Mouse (Mus musculus): ENCODE data around the gene Zfp867. TPM values are rescaled to one million over a fixed set of nuclear protein-coding genes. Genes with fewer than 3 reads are reported as not detected.

Zfp867 gene
- polyA plus RNA-seq, 1 experiment from 2014 or later = 1.2 TPM

DNA sequence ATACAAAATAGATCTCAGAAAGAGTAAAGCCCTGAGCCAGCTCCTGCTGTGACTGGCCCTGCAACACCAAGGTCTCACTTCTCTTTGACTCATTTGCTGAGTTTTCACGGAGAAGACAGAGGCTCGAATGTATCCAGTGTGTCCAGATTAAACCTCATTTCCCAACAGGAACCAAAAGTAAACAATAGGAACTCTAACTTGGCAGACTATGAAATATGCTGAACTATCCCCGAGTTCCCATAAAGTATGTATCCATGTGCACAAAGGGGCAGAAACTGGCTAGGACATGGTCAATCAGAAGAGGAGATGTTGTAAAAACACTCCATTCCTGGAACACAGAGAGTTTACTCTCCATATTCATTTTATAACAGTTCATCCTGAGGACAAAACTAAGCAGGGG lies 40.0 kb downstream of the Zfp867 start:
- Histone ChIP-seq H3K79me2 (ENCODE audit: inconsistent target) (no peaks in the 10 kb centered on the region), H3K36me3 (ENCODE audit: inconsistent target) (peaks cover 17% of the 10 kb centered on the region; the same call in 1 of the 2 replicates), H3K27ac (no peak overlapping the region), H3K4me3 (ENCODE audit: inconsistent target) (no peak overlapping the region)
- 73% methylated on average over 3 of the region's 3 CpGs for WGBS (ENCODE audit: missing documents)

DNA sequence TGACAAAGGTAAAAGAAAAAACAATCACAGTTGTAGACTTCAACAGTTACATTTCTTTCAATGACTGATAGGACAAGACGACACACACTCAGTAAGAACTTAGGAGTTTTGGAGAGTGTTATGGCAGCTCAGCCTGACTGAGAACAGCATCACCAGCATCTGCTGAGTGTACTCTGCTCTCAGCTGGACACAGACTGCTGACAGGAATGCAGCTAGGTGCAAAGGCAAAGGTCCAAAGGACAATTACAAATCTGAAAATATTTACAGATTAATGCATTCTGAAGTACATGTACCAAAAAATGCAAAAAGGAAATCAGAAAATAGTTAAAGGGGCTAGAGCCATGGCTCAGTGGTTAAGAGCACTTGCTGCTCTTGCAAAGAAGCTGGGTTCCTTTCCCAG lies 42.3 kb downstream of the Zfp867 start:
- H3K27ac ChIP-seq = no peak overlapping the region
- H3K36me3 ChIP-seq (ENCODE audit: inconsistent target) = peaks cover 7% of the 10 kb centered on the region; the same call in 1 of the 2 replicates
- no peak overlapping the region for H3K4me3 ChIP-seq (ENCODE audit: inconsistent target)
- H3K79me2 ChIP-seq (ENCODE audit: inconsistent target) = no peaks in the 10 kb centered on the region
- 100% methylated on average over 1 of the region's 1 CpGs for WGBS (ENCODE audit: missing documents)

DNA sequence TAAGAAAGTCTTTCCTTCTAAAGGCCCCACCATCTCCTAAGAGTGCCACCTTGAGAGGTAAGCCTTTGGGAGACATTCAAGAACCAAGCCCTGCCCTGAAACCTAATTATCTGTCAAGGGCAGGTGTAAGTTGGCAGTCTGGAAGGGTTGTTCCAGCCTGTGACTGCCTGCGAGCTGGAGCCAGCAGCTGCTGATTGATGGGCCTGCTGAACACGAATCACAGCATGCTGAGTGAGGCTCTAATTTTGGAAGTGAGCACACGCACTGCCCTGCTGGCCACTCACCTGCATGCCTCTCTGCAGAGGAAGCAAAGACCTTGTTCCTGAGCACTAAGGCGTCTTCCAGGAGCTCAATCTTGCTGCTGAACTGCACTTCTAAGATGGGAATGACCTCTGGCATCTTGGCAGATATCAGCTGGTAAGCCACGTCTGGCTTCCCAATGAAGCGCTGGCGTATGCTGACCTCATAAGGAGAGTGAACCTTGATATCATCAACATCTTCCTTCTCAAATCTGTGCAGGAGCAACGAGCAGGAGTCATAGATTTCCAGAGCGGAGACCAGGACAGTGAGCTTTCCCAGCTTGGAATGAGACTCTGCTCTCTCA lies 44.1 kb downstream of the Zfp867 start:
- no peak overlapping the region for H3K27ac ChIP-seq
- no peak overlapping the region for H3K4me3 ChIP-seq (ENCODE audit: inconsistent target)
- 93% methylated on average over 9 of the region's 9 CpGs for WGBS (ENCODE audit: missing documents)
- no peaks in the 10 kb centered on the region for H3K79me2 ChIP-seq (ENCODE audit: inconsistent target)
- H3K36me3 ChIP-seq (ENCODE audit: inconsistent target) = peaks cover 7% of the 10 kb centered on the region; the same call in 1 of the 2 replicates

DNA sequence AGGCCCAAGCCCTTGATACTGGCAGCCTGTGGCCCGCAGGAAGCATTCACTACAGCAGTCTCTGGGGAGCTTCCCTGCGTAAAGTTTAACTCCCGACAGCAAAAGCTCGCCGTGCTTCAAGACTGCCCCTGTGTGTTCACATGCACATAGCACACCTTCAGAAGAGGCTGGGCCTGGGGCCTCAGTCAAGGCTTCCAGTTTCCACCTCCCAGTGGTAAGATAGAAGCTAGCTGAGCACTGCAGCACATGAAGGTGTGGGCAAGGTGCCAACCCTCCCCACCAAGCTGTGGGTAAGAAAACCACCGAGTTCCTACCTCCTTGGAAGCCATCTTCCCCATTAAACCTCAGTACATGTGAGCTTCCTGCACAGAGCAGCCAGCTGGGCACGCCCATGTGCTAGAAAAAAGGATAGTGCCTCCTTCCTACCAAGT lies 46.6 kb downstream of the Zfp867 start:
- WGBS (ENCODE audit: missing documents) = 21% methylated on average over 7 of the region's 7 CpGs
- no peak overlapping the region for H3K4me3 ChIP-seq (ENCODE audit: inconsistent target)
- no peak overlapping the region for H3K27ac ChIP-seq
- H3K36me3 ChIP-seq (ENCODE audit: inconsistent target) = peaks cover 7% of the 10 kb centered on the region; the same call in 1 of the 2 replicates
- H3K79me2 ChIP-seq (ENCODE audit: inconsistent target) = no peaks in the 10 kb centered on the region

DNA sequence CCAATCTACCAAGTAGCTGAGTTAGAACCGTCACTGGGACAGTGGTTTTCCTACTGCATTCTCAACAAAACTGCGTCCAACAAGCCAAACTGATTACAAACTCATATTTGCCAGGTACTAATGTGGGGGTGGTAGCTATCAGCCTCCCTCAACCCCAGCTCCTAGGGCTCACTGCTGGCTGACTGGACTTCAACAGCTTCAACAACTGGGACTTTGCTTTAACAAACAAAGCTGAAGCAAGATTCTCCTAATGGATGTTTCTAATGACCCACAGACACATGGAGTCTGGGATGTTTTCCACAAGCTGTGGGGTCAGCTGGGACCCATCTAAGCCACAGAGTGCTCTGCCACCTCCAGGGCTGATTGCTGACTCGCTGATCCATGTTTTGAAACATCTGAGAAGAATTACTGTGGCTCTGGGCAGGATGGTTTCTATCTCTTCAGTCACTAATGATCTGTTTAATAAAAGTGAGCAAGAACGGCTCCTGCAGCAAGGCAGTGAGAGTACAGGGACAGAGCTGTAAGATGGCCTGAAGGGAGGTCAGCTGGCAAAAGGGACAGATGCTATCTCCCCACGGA lies 49.2 kb downstream of the Zfp867 start:
- Histone ChIP-seq H3K79me2 (ENCODE audit: inconsistent target) (no peaks in the 10 kb centered on the region), H3K36me3 (ENCODE audit: inconsistent target) (peaks cover 3% of the 10 kb centered on the region; the same call in 1 of the 2 replicates), H3K27ac (no peak overlapping the region), H3K4me3 (ENCODE audit: inconsistent target) (no peak overlapping the region)
- WGBS (ENCODE audit: missing documents) = 98% methylated on average over 5 of the region's 5 CpGs

DNA sequence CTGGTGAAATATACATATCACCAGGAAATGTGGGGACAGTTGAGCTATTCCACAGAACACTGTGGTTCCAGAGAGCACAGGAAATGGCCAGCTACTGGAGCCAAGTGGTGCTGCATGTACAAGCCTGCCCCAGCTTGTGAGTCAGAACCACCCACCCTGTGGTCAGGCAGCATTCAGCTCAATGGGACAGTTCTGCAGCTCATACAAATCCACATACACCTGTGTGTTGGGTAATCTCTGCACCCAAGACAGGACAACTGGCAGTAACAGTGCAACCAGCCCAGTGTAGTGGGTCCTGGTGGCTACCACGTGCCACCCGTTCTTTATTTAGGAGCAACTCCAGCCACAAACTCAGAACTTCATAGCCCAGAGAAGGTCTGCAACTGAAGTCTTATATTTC lies 50.3 kb downstream of the Zfp867 start:
- no peaks in the 10 kb centered on the region for H3K79me2 ChIP-seq (ENCODE audit: inconsistent target)
- WGBS (ENCODE audit: missing documents) = 9% methylated on average over 2 of the region's 2 CpGs
- H3K4me3 ChIP-seq (ENCODE audit: inconsistent target) = no peak overlapping the region
- H3K27ac ChIP-seq = peak overlapping the region; percentile 41
- no peaks in the 10 kb centered on the region for H3K36me3 ChIP-seq (ENCODE audit: inconsistent target)

DNA sequence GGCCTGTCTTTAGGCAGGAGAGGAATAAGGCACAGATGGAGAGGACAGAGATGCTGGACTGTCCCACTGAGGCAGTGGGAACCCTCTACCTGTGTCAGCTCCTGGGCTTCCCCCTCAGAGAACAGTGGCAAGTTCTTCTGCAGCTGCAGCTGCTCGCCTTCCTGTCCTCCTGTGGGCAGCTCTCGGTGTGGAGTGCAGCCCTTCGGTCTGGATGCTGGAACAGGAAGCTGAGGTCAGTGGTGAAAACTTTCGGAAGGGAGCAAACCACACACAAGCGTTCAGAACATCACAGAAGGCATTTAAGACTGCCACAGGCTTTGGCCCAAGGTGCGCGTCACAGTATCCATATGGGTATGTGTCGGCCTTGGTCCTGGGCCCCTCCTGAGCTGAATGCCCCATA lies 50.8 kb downstream of the Zfp867 start:
- Histone ChIP-seq H3K27ac (peak overlapping the region; percentile 41), H3K79me2 (ENCODE audit: inconsistent target) (no peaks in the 10 kb centered on the region), H3K4me3 (ENCODE audit: inconsistent target) (no peak overlapping the region), H3K36me3 (ENCODE audit: inconsistent target) (no peaks in the 10 kb centered on the region)
- WGBS (ENCODE audit: missing documents) = 10% methylated on average over 8 of the region's 8 CpGs

DNA sequence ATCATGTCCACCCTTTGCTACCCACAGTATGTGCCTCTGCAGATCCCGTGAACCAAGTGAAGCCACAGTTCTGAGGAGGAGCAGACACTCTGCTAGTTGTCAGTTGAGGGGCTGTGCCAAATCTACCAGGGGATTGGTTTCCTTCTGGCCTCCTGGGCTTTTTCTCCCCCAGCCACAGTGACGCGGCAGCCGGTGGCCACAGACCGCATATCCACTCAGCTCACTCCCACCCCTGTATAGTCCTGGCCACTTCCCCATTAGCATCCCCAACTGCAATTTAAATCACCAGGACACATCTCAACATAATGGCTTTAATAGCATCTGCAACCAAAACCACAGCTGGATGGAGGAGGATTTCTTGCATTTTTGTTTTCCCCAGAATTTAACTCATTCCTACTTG lies 53.6 kb downstream of the Zfp867 start:
- Histone ChIP-seq H3K36me3 (ENCODE audit: inconsistent target) (no peaks in the 10 kb centered on the region; the same call in 1 of the 2 replicates), H3K27ac (no peak overlapping the region), H3K4me3 (ENCODE audit: inconsistent target) (no peak overlapping the region), H3K79me2 (ENCODE audit: inconsistent target) (no peaks in the 10 kb centered on the region)
- WGBS (ENCODE audit: missing documents) = 28% methylated on average over 2 of the region's 5 CpGs

DNA sequence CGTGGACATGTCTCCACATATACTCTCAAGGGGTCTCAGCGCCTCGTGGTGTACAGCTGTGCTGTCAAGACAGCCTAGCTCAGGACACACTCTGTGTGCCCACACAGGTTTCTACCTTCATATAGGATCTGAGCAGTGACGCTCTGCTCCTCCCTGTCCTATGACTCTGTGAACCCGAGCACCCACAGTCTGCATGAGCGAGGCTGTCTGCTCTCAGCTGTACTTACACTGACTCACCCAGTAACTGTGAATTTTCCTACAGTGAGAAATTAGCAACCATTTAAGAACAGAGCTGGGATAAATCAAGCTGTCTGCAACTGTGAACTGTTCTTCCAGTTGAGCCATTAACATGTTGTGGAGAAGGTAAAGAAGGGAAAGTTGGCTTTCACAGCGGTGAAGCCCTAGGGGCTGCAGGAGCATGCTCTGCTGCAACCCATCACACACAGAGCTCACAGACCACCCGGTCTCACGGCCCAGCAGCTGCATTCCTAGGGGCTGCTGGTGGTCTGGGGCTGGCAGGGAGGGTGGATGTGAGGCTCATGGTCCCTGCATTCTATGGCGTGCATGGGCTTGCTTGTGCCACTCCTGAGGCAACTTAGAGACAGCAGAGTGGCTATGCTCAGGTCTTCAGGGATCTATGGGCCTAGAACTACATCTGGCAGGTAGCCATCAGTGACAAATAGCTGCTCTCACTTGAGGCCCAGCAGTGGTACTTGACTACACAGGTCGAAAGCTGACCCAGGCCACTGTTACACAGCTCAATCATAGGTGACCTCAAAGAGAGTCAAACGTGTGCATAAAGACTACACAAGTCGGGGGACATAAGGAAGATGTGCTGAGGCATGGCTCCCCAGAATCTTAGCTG lies 59.0 kb downstream of the Zfp867 start:
- WGBS (ENCODE audit: missing documents) = 97% methylated on average over 13 of the region's 13 CpGs
- Histone ChIP-seq H3K4me3 (ENCODE audit: inconsistent target) (no peak overlapping the region), H3K79me2 (ENCODE audit: inconsistent target) (no peaks in the 10 kb centered on the region), H3K36me3 (ENCODE audit: inconsistent target) (no peaks in the 10 kb centered on the region; the same call in 1 of the 2 replicates), H3K27ac (no peak overlapping the region)

DNA sequence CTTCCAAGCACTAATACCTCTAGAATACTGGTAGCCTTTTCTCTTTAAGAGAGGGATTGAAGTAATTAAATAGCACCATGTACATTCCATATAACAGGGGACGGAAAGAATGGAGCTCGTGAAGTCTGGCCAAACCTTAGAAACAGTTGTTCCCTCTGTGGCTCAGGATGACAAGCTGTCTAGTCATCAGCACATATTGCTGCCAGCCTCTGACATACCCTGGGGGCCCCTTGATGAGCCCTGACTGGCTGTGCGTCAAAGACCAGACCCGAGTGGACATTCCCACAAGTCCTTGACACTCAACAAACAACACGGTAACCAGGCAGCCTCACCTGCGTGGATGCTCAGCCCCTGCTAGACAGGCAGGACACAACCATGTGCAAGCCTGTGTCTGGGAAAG lies 60.2 kb downstream of the Zfp867 start:
- 94% methylated on average over 6 of the region's 6 CpGs for WGBS (ENCODE audit: missing documents)
- no peaks in the 10 kb centered on the region for H3K79me2 ChIP-seq (ENCODE audit: inconsistent target)
- H3K27ac ChIP-seq = no peak overlapping the region
- H3K4me3 ChIP-seq (ENCODE audit: inconsistent target) = no peak overlapping the region
- H3K36me3 ChIP-seq (ENCODE audit: inconsistent target) = no peaks in the 10 kb centered on the region; the same call in 1 of the 2 replicates

Other genes starting within 250 kb of the Zfp867 start
- 397 to 494 TPM (median 402 TPM) in 3 replicates for gene Arf1, start 244.2 kb downstream of the Zfp867 start, polyA plus RNA-seq (2018)
- not detected in 3 replicates for gene Wnt3a, start 181.7 kb downstream of the Zfp867 start, polyA plus RNA-seq (2018)
- gene Wnt9a, start 165.5 kb downstream of the Zfp867 start, polyA plus RNA-seq (2018) = 0.10 to 0.41 TPM (median 0.34 TPM) in 3 replicates
- gene Prss38, start 96.8 kb downstream of the Zfp867 start, polyA plus RNA-seq (2018) = 0.11 TPM in 1 of 3 replicates, not detected in the others
- gene Jmjd4, start 22.4 kb downstream of the Zfp867 start, polyA plus RNA-seq (2018) = 3.3 to 4.3 TPM (median 3.3 TPM) in 3 replicates
- 20.2 to 31.5 TPM (median 30.9 TPM) in 3 replicates for gene Snap47, start 21.3 kb downstream of the Zfp867 start, polyA plus RNA-seq (2018)
- 10.8 to 16.3 TPM (median 11.7 TPM) in 3 replicates for gene Zkscan17, start 54.3 kb upstream of the Zfp867 start, polyA plus RNA-seq (2018)
- 12.7 to 36.4 TPM (median 25.2 TPM) in 3 replicates for gene Nlrp3, start 69.1 kb upstream of the Zfp867 start, polyA plus RNA-seq (2018)
- gene Olfr222, start 103.8 kb upstream of the Zfp867 start, polyA plus RNA-seq (2018) = not detected in 3 replicates
- gene Olfr223, start 120.8 kb upstream of the Zfp867 start, polyA plus RNA-seq (2018) = not detected in 3 replicates
- gene Mprip, start 188.8 kb upstream of the Zfp867 start, polyA plus RNA-seq (2018) = 26.3 to 31.2 TPM (median 30.0 TPM) in 3 replicates

All from macrophage (primary cell).